Mouse (Mus musculus): Measurements from ENCODE around the gene Tpgs1. TPM values are rescaled to one million over a fixed set of nuclear protein-coding genes. Genes with fewer than 3 reads are reported as not detected.

Gene Tpgs1
- total RNA-seq, 2 experiments from 2014 or later = 69.8 to 77.1 TPM

DNA sequence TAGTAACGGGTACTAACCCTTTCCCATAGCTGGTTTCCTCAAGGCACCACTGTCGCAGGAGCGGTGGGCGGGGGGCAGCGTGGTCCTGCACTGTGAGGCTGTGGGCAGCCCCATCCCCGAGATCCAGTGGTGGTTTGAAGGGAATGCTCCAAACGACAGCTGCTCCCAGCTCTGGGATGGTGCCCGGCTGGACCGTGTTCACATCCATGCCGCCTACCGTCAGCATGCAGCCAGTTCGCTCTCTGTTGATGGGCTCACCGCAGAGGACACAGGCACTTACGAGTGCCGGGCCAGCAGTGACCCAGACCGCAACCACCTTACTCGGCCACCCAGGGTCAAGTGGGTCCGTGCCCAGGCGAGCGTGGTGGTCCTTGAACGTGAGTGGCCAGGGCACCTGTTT is 39.5 kb downstream of the Tpgs1 start:
- no peak for DNase-seq (ENCODE audit: low spot score in 2 of 2)

DNA sequence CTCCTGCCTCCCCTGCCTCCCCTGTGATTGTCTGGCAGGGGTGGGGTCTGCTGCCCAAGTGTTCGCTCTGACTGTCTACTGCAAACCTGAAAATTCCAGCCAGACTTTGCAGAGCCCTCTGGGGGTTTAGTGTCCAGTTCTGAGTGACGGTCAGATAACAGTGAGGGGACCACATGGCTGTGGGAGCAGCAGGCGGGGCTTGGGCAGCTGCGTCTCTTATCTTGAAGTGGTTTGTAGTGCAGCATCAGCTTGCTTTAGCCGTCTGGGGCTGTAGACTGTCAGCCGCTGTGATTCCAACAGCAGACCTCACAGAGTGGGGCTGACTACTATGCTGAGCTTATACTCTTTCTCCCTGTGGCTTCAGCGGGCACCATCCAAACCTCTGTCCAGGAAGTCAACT is 40.1 kb downstream of the Tpgs1 start:
- no peak for DNase-seq (ENCODE audit: low spot score in 2 of 2)

DNA sequence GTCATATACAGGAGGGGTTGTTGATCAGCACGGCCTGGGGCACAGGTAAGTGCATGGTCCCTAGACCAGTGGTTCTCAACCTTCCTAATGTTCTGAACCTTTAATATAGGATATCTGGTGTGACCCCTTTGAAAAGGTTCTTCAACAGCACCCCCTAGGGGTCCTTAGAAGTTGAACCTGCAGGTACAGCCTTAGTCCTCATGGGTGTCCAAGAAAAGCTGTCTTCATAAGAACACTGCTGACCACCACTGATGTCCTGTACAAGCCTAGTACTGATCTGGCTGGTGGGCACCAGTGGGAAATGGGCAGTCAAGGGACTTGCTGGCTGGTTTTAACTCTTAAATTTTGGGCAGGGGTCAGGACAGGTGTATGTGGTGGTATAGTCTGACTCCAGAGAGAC is 42.9 kb downstream of the Tpgs1 start:
- no peak for DNase-seq (ENCODE audit: low spot score in 2 of 2)

DNA sequence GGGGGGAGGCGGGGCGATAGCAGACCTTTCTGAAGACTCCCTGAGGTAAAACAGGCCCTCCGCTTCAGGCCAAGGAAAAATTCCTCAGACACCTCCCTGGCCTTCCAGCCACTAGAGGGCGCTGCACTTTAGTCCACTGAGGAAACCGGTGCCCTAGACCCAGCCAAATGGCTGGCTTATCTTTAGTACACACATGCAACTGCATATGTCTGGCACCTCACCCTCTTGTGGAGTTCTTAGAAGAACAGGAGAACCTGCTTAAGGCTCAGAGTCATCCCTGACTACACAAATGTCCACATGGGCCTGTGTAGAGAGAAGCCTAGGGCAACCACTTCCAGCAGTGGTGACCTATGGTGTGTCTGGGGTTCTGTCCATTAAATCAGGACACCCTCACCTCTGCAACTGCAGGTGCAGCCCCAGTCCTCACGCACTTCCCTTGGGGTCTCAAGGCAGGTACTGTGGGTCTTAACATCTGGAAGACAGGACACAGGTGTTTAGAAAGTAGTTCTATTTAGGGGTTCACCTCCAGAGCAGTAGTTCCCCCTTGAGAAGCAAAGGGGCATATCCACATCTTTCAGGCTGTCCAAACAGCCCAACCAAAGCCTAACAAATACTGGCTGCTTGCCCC is 43.4 kb downstream of the Tpgs1 start:
- DNase-seq (ENCODE audit: low spot score in 2 of 2) = peak; percentile 82 to 88

DNA sequence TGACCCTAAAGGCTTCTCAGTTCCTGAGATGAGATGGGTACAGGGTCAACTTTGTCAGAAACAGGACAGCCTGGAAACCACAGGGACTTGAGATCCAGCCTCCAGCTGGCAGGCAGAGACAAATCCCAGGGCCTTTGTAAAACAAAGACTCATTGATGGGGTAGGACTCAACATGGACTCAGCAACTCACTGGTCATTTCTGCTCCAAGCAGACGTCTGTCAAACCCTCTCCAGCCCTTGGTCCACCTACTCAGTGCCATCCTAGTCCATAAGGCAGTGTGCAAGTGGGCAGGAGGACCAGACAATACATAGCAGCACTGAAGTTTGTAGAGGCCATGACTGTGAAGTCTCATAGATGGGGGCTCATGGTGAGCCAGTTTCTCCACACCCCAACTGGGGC is 44.0 kb downstream of the Tpgs1 start:
- DNase-seq (ENCODE audit: low spot score in 2 of 2) = no peak

DNA sequence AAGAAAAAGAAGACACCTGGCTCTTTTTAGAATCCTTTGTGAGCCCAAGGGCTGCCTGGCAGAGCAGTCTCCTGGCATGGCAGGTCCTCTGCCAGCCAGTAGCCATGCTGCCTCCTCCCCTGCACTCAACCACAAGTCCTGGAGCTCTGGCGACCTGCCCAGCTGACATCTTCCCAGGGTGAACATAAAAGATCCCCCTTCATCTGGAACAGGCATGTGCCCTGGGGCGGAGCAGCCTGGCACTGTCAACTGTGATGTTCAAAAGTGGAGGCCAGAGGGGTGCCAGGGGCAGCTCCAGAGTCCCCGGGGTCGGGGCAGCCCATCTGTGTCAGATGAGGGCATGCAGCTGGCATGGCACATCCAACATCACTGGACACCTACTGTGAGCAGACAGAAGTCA is 45.8 kb downstream of the Tpgs1 start:
- no peak for DNase-seq (ENCODE audit: low spot score in 2 of 2)

DNA sequence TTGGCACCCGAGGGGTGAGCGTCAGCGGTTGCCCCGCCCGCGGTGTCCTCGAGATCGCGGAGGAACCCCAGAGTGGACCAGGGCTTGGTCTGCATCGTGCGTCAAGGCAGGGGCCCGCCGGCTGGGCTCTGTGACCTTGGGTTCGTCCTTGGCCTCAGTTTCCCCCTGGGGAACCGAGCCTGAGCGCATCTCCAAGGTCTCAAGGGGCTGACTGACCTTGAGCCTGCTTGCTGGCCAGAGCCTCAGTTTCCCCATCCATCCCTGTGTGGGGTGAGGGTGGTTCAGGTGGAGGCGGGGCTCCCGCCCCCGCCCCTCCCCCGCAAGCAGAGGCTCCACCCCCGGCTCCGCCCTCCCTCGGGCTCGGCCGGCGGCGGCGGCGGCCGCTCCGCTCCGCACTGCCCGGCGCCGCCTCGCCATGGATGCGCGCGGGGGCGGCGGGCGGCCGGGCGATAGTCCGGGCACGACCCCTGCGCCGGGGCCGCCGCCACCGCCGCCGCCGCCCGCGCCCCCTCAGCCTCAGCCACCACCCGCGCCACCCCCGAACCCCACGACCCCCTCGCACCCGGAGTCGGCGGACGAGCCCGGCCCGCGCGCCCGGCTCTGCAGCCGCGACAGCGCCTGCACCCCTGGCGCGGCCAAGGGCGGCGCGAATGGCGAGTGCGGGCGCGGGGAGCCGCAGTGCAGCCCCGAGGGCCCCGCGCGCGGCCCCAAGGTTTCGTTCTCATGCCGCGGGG is 47.3 kb downstream of the Tpgs1 start, which contains the start of gene Hcn2:
Hcn2 (plus strand) TSS at position 381 of the 734 bp plus-strand sequence.
- DNase-seq (ENCODE audit: low spot score in 2 of 2) = no peak

DNA sequence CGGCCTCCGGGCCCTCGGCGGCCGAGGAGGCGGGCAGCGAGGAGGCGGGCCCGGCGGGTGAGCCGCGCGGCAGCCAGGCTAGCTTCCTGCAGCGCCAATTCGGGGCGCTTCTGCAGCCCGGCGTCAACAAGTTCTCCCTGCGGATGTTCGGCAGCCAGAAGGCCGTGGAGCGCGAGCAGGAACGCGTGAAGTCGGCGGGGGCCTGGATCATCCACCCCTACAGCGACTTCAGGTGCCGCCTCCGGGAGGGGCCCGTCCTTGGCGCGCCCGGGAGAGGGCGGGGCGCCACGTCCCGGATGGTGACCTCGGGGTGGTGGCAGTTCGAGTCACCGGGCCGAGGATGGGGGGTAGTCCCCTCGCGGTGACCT is 47.8 kb downstream of the Tpgs1 start:
- DNase-seq (ENCODE audit: low spot score in 2 of 2) = peak; percentile 48 to 63

DNA sequence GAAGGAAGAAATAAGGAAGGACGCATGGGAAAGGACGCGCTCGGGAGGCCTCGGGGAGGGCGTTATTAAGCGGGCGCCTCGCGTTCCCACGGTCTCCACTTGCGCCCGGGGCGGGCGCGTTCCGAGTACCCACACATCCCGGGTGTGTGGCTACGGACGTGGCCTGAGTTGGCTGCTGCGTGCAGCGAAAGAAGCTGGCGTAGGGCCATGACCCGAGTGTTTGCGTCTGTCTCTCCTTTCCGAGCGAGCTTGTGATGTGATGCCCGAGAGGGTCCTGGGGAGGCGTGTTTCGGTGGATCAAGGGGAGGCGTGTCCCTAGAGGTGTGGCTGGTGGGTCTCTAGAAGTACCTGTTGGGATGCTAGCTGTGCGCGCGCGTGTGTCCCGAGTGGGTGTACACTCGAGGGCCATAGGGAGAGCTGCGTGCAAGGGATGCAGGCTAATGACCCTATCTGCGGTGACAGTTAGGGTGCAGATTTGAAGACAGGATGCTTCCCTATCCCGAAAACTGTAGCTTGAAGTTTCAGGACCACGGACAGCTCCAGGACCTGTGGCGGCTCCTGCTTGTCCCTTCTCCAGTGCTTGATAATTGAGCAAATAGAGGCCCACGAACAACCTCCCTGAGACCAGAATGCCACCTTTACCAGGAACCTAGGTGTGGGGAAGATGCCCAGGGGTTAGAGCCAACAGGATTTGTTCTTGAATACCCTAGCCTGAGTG is 48.6 kb downstream of the Tpgs1 start:
- DNase-seq (ENCODE audit: low spot score in 2 of 2) = no peak

DNA sequence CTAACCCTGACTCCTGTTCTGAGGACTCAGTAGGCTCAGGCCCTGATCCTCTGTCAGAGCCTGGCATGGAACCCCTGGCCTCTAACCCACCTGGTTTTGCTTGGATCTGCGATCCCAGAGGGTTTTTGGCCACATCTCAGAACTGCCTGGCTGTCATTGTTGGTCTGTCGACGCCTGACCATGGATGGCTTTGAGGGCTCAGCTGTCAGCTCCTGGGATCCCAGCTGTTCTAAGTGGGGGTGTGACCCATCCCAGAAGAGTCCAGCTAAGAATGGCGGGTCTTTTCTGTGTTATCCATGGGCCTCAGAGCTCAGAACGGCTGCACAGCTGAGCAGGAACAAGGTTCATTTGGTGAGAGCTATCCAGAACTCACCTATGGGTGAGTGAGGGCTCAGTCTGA is 51.9 kb downstream of the Tpgs1 start:
- no peak for DNase-seq (ENCODE audit: low spot score in 2 of 2)

DNA sequence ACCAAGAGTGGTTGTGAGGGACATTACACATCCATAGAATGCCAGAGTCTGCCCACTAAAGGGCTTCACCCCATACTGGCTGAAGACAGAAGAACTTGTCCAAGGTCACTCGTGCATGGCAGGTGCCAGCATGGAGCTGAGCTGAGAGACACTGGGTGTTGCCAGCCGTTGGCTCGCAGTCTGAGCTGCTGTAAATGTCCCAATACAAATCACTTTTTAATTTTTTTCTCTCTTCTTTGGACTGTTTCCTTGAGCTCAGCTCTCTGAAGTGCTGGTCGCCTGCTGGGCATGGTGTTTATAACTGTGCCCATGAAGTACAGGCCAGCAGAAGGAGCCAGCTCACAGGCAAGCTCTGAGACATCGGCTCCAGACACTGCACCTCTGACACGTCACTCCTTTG is 53.9 kb downstream of the Tpgs1 start:
- DNase-seq (ENCODE audit: low spot score in 2 of 2) = no peak

DNA sequence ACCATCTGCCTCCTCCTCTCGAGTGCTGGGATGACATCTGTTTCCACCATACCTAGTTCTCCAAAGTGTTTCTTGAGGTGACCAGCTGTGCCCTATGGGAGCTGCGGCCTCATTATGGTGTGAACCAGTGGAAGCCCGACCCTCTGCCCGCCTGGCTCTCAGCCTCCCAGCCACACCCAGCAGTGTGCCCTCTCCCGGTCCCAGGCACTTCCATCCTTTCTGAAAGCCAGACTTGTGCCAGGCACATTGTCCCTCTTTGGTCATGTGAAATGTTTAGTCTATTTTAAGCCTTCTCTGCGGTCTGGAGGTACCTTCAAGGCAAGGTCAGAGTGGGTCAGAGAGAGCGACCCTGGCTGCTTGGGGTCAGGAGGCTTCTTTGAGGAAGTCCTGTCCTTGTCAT is 54.5 kb downstream of the Tpgs1 start:
- DNase-seq (ENCODE audit: low spot score in 2 of 2) = no peak

Other genes starting within 250 kb of the Tpgs1 start
- gene Vmn2r83, start 200.6 kb upstream of the Tpgs1 start, total RNA-seq (2021) = not detected
- gene Plpp2, start 135.6 kb upstream of the Tpgs1 start, total RNA-seq (2021) = 1 to 10 TPM; 3.5 to 4.3 TPM
- 10 to 100 TPM; 51.4 to 51.9 TPM for gene Mier2, start 114.2 kb upstream of the Tpgs1 start, total RNA-seq (2021)
- gene Theg, start 82.0 kb upstream of the Tpgs1 start, total RNA-seq (2021) = 1 to 10 TPM in 1 of 2 experiments, under 1 TPM in 1; 0.37 to 1.7 TPM
- gene C2cd4c, start 55.3 kb upstream of the Tpgs1 start, total RNA-seq (2021) = 10 to 100 TPM; 16.7 to 18.6 TPM
- 10 to 100 TPM; 44.3 to 50.1 TPM for gene Shc2, start 31.5 kb upstream of the Tpgs1 start, total RNA-seq (2021)
- under 1 TPM in 1 of 2 experiments, not detected in 1; 0.82 TPM for gene Odf3l2, start 23.6 kb upstream of the Tpgs1 start, total RNA-seq (2021)
- gene Madcam1, start 4.8 kb upstream of the Tpgs1 start, total RNA-seq (2021) = not detected
- 10 to 100 TPM; 75.4 to 77.5 TPM for gene Cdc34, start 12.8 kb downstream of the Tpgs1 start, total RNA-seq (2021)
- 1 to 10 TPM; 2.7 to 3.2 TPM for gene Gzmm, start 19.7 kb downstream of the Tpgs1 start, total RNA-seq (2021)
- 100 to 1,000 TPM; 566 to 614 TPM for gene Bsg, start 35.1 kb downstream of the Tpgs1 start, total RNA-seq (2021)
- gene Hcn2, start 47.3 kb downstream of the Tpgs1 start, total RNA-seq (2021) = 100 to 1,000 TPM; 142 to 157 TPM
- 10 to 100 TPM; 50.6 to 55.3 TPM for gene Polrmt, start 77.2 kb downstream of the Tpgs1 start, total RNA-seq (2021)
- gene Fgf22, start 85.7 kb downstream of the Tpgs1 start, total RNA-seq (2021) = 1 to 10 TPM; 4.3 to 5.6 TPM
- gene Rnf126, start 97.6 kb downstream of the Tpgs1 start, total RNA-seq (2021) = 10 to 100 TPM; 86.7 to 98.4 TPM
- 1 to 10 TPM; 2.7 to 3.2 TPM for gene Fstl3, start 107.9 kb downstream of the Tpgs1 start, total RNA-seq (2021)
- gene Prss57, start 121.6 kb downstream of the Tpgs1 start, total RNA-seq (2021) = under 1 TPM; 0.63 to 0.72 TPM
- gene Palm, start 124.2 kb downstream of the Tpgs1 start, total RNA-seq (2021) = 100 to 1,000 TPM; 290 to 308 TPM
- under 1 TPM; 0.61 to 0.86 TPM for gene Misp, start 151.6 kb downstream of the Tpgs1 start, total RNA-seq (2021)
- gene Ptbp1, start 185.1 kb downstream of the Tpgs1 start, total RNA-seq (2021) = 10 to 100 TPM; 54.3 to 62.5 TPM
- gene Prtn3, start 205.1 kb downstream of the Tpgs1 start, total RNA-seq (2021) = 1 to 10 TPM; 2.2 to 2.3 TPM
- gene Plppr3, start 205.3 kb downstream of the Tpgs1 start, total RNA-seq (2021) = 10 to 100 TPM; 55.6 to 58.0 TPM
- not detected for gene Elane, start 216.9 kb downstream of the Tpgs1 start, total RNA-seq (2021)
- not detected for gene Cfd, start 221.5 kb downstream of the Tpgs1 start, total RNA-seq (2021)
- gene Med16, start 239.6 kb downstream of the Tpgs1 start, total RNA-seq (2021) = 10 to 100 TPM; 48.6 to 63.7 TPM
- not detected for gene Gm26602, start 241.5 kb downstream of the Tpgs1 start, total RNA-seq (2021)
- 10 to 100 TPM in 1 of 2 experiments, 1 to 10 TPM in 1; 5.3 to 10.3 TPM for gene Kiss1r, start 247.6 kb downstream of the Tpgs1 start, total RNA-seq (2021)